Mouse (Mus musculus): ENCODE data around the gene Cgnl1. TPM values are rescaled to one million over a fixed set of nuclear protein-coding genes. Genes with fewer than 3 reads are reported as not detected.
A peak's percentile ranks its signal among the peaks of the same experiment; 100 is the strongest.

The Cgnl1 gene
- total and polyA plus RNA-seq, 3 experiments: 0.03 TPM; not detected in 2

- H3K27me3 ChIP-seq (replicated peaks): no peaks in the 10 kb centered on the region
- no peaks in the 10 kb centered on the region for H3K36me3 ChIP-seq (replicated peaks in 1 of 2; ENCODE audit: control insufficient read depth in 1 of 2, insufficient read depth in 1 of 2, low read length in 1 of 2)
- no peak for DNase-seq (ENCODE audit: extremely low read depth)
- no peak for TF ChIP-seq ETS1 (conservative IDR thresholded peaks at IDR 0.05; ENCODE audit: low read depth, low read length)
- TF ChIP-seq CTCF (conservative IDR thresholded peaks at IDR 0.05 in 1 of 2, IDR thresholded peaks at IDR 0.05 in 1 of 2; ENCODE audit: low read depth in 2 of 2, low read length in 2 of 2): peak in 1 of 2 experiments; percentile 9; a peak in 1 of 4 replicates
- TF ChIP-seq TBP (conservative IDR thresholded peaks at IDR 0.05; ENCODE audit: low read depth, low read length): no peak
- H3K4me3 ChIP-seq (replicated peaks in 1 of 3; ENCODE audit: low read depth in 2 of 3, low read length in 2 of 3, poor library complexity in 1 of 3): no peak overlapping the region
- H3K79me2 ChIP-seq (replicated peaks; ENCODE audit: control insufficient read depth, extremely low read depth, insufficient read depth, poor library complexity, severe bottlenecking): no peaks in the 10 kb centered on the region
- H3K27ac ChIP-seq (ENCODE audit: insufficient read depth, low read depth): no peak overlapping the region
- in situ Hi-C loops (cut with MboI; ENCODE audit: low pct_ligation_motif_present, low pct_unique_long_range_greater_than_20kb, low sequenced_read_pairs) (no loop called here), dilution Hi-C loops (cut with MboI; ENCODE audit: extremely low pct_ligation_motif_present, extremely low pct_unique_long_range_greater_than_20kb, low sequenced_read_pairs) (no loop called here)
- no peak overlapping the region for H3K9ac ChIP-seq (ENCODE audit: insufficient read depth, low read depth)
- H3K9me3 ChIP-seq (replicated peaks; ENCODE audit: low read length): no peaks in the 10 kb centered on the region
- H3K4me2 ChIP-seq (ENCODE audit: insufficient read depth, low read depth, poor library complexity, severe bottlenecking): no peak overlapping the region
- no peaks in the 10 kb centered on the region for H3K4me1 ChIP-seq (ENCODE audit: control insufficient read depth in 1 of 2, insufficient read depth in 2 of 2)
Measured at GRCm38 (mm10) chr9:71810723-71811122, 39.3 kb upstream of the Cgnl1 start.

GRCm38 (mm10) chr9:71808640-71809254 is 37.3 kb upstream of the Cgnl1 start:
- Histone ChIP-seq H3K9ac (ENCODE audit: insufficient read depth, low read depth) (no peak overlapping the region), H3K9me3 (replicated peaks; ENCODE audit: low read length) (no peaks in the 10 kb centered on the region), H3K4me3 (replicated peaks in 1 of 3; ENCODE audit: low read depth in 2 of 3, low read length in 2 of 3, poor library complexity in 1 of 3) (no peak overlapping the region), H3K36me3 (replicated peaks in 1 of 2; ENCODE audit: control insufficient read depth in 1 of 2, insufficient read depth in 1 of 2, low read length in 1 of 2) (no peaks in the 10 kb centered on the region), H3K4me1 (ENCODE audit: control insufficient read depth in 1 of 2, insufficient read depth in 2 of 2) (no peaks in the 10 kb centered on the region), H3K27ac (ENCODE audit: insufficient read depth, low read depth) (no peak overlapping the region), H3K79me2 (replicated peaks; ENCODE audit: control insufficient read depth, extremely low read depth, insufficient read depth, poor library complexity, severe bottlenecking) (no peaks in the 10 kb centered on the region), H3K27me3 (replicated peaks) (no peaks in the 10 kb centered on the region), H3K4me2 (ENCODE audit: insufficient read depth, low read depth, poor library complexity, severe bottlenecking) (no peak overlapping the region)
- in situ Hi-C loops (cut with MboI; ENCODE audit: low pct_ligation_motif_present, low pct_unique_long_range_greater_than_20kb, low sequenced_read_pairs) (loop anchor here (5.0 kb wide), 1 partner anchor 161 kb away; no protein-coding TSS in a partner anchor), dilution Hi-C loops (cut with MboI; ENCODE audit: extremely low pct_ligation_motif_present, extremely low pct_unique_long_range_greater_than_20kb, low sequenced_read_pairs) (no loop called here)
- TF ChIP-seq UBTF (IDR thresholded peaks at IDR 0.05; ENCODE audit: low read depth, low read length): no peak
- TF ChIP-seq RAD21 (IDR thresholded peaks at IDR 0.05; ENCODE audit: low read depth, low read length): peak; percentile 30
- TF ChIP-seq MYC (IDR thresholded peaks at IDR 0.05; ENCODE audit: low read depth, low read length): no peak
- peak; percentile 37 for TF ChIP-seq SMC3 (IDR thresholded peaks at IDR 0.05; ENCODE audit: low read depth, low read length)
- TF ChIP-seq CTCF (conservative IDR thresholded peaks at IDR 0.05 in 1 of 2, IDR thresholded peaks at IDR 0.05 in 1 of 2; ENCODE audit: low read depth in 2 of 2, low read length in 2 of 2): peak; percentile 20 to 60; a peak in 3 of 4 replicates
- TF ChIP-seq E2F4 (IDR thresholded peaks at IDR 0.05; ENCODE audit: insufficient replicate concordance, low read depth, low read length): no peak
- no peak for DNase-seq (ENCODE audit: extremely low read depth)

DNA sequence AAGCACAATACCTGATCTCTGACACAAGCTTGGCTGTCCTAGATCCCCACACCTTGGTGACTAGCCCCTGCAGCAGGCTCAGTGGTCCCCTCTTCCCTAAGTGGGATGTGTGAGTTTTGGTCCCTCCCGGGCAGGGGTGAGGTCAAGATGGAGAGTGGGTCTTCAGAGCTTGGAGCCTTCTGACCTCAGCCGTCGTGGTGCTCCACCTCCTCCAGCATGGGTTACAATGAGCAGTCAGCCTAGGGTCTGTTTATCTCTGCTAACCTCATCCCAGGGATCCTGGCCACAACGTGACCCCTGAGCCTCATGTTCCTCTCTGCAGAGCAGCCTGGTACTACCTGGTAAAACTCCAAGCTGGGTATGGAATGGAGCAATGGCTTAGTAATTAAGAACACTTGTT is 36.4 kb upstream of the Cgnl1 start:
- Histone ChIP-seq H3K27me3 (replicated peaks) (no peaks in the 10 kb centered on the region), H3K9me3 (replicated peaks; ENCODE audit: low read length) (no peaks in the 10 kb centered on the region), H3K36me3 (replicated peaks in 1 of 2; ENCODE audit: control insufficient read depth in 1 of 2, insufficient read depth in 1 of 2, low read length in 1 of 2) (no peaks in the 10 kb centered on the region), H3K4me2 (ENCODE audit: insufficient read depth, low read depth, poor library complexity, severe bottlenecking) (no peak overlapping the region), H3K4me1 (ENCODE audit: control insufficient read depth in 1 of 2, insufficient read depth in 2 of 2) (no peaks in the 10 kb centered on the region), H3K79me2 (replicated peaks; ENCODE audit: control insufficient read depth, extremely low read depth, insufficient read depth, poor library complexity, severe bottlenecking) (no peaks in the 10 kb centered on the region), H3K4me3 (replicated peaks in 1 of 3; ENCODE audit: low read depth in 2 of 3, low read length in 2 of 3, poor library complexity in 1 of 3) (no peak overlapping the region), H3K27ac (ENCODE audit: insufficient read depth, low read depth) (no peak overlapping the region), H3K9ac (ENCODE audit: insufficient read depth, low read depth) (no peak overlapping the region)
- DNase-seq (ENCODE audit: extremely low read depth): no peak
- in situ Hi-C loops (cut with MboI; ENCODE audit: low pct_ligation_motif_present, low pct_unique_long_range_greater_than_20kb, low sequenced_read_pairs) (loop anchor here (5.0 kb wide), 1 partner anchor 160 kb away; no protein-coding TSS in a partner anchor), dilution Hi-C loops (cut with MboI; ENCODE audit: extremely low pct_ligation_motif_present, extremely low pct_unique_long_range_greater_than_20kb, low sequenced_read_pairs) (no loop called here)
- TF ChIP-seq MAZ (IDR thresholded peaks at IDR 0.05; ENCODE audit: low read depth, low read length) (no peak), MXI1 (IDR thresholded peaks at IDR 0.05; ENCODE audit: low read depth, low read length) (no peak), UBTF (IDR thresholded peaks at IDR 0.05; ENCODE audit: low read depth, low read length) (no peak), POLR2AphosphoS2 (IDR thresholded peaks at IDR 0.05; ENCODE audit: low read depth, low read length) (no peak), CTCF (conservative IDR thresholded peaks at IDR 0.05 in 1 of 2, IDR thresholded peaks at IDR 0.05 in 1 of 2; ENCODE audit: low read depth in 2 of 2, low read length in 2 of 2) (no peak), MAFK (IDR thresholded peaks at IDR 0.05; ENCODE audit: insufficient replicate concordance, low read length) (no peak), POLR2A (IDR thresholded peaks at IDR 0.05; ENCODE audit: low read depth, low read length) (no peak), NELFE (IDR thresholded peaks at IDR 0.05; ENCODE audit: low read depth, low read length) (no peak), KAT2A (IDR thresholded peaks at IDR 0.05; ENCODE audit: insufficient replicate concordance, low read length) (no peak), ZKSCAN1 (IDR thresholded peaks at IDR 0.05; ENCODE audit: borderline replicate concordance, low read depth, low read length) (no peak)
